ENCODE assay signal across 7 mouse cellular contexts in the genomic region with DNA sequence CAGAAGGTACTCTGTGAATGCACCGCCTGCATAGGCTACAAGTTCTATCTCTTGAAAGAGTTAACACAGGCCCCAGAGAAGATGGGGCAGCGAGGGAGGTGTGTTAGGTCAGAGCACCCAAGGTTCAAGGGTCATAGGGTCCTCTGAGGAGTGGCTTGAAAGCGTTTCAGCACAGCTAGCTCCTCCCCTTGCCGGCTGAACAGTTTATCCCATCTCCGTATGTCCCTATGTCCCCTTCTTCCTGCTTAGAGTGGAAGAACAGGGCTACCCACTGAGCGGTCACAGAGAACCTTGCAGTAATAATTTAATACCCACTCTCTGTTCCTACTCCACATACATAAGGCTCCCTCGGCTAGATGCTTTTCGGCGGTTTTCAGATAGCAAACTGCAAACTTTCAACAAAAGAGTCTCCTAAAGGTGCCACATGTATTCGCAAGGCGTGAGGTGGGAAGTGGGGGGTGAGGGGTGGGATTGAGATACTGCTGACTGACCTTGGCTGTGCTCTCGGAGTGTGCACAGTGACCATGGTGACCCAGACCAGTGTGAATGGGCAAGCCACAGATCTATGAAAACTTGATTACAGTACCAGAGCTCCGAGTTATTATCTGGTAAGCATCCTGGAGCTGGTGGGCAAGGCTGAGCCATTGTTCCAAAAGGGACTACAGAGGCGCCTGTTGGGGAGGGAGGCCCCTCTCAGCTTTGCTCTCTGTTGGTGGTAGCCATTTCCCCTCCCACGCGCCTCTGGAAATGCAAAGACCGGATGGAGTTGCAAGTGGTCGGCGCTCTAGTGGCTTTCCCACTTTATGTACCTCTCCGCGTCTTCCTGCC. TPM values are rescaled to one million over a fixed set of nuclear protein-coding genes. Genes with fewer than 3 reads are reported as not detected.
DNase-seq lines count a peak whose midpoint lies in the region; ATAC-seq and TF ChIP-seq lines count a peak whose summit lies in the region.

A gene (plus strand): TSS at position 734 of the 828 bp plus-strand sequence.

- H3K27ac ChIP-seq in testis, adult 2 months (ENCODE audit: control insufficient read depth, insufficient read depth, low read depth, low read length): peak within 1 kb of the TSS; percentile 86

- whole genome bisulfite sequencing in large intestine, adult 2 months: 3% methylated on average over 21 of the region's 21 CpGs

- no peak for DNase-seq in testis, postnatal 10 days (ENCODE audit: low spot score)
- no peak for DNase-seq in adrenal gland, postnatal 4 days (ENCODE audit: low spot score in 2 of 2)
- DNase-seq in gonadal fat pad, adult 2 months (ENCODE audit: low read depth): no peak
- no peak for DNase-seq in large intestine, adult 2 months (ENCODE audit: low read depth, low spot score)
- no peak for DNase-seq in Muller cell, postnatal 12 days (ENCODE audit: inconsistent ontology term)

- H3K27me3 ChIP-seq in testis, adult 2 months (ENCODE audit: control insufficient read depth, insufficient read depth, low read length): no peaks in the 10 kb centered on the region

- H3K36me3 ChIP-seq in testis, adult 2 months (ENCODE audit: control insufficient read depth, insufficient read depth, low read length): no peaks in the 10 kb centered on the region

- ATAC-seq in megakaryocyte-erythroid progenitor cell, adult 5-6 weeks (replicated peaks; ENCODE audit: low FRiP score, low TSS enrichment, poor library complexity, severe bottlenecking): peak; percentile 9; the same call in 1 of the 2 replicates

- peak within 1 kb of the TSS; percentile 87 for H3K4me3 ChIP-seq in testis, adult 2 months (ENCODE audit: control insufficient read depth, low read depth, low read length)

- TF ChIP-seq POLR2A in testis, adult 2 months (IDR thresholded peaks at IDR 0.05; ENCODE audit: control insufficient read depth, low read depth, low read length): no peak

- H3K4me1 ChIP-seq in testis, adult 2 months (ENCODE audit: control insufficient read depth, insufficient read depth, low read length): peaks cover 7% of the 10 kb centered on the region

- TF ChIP-seq CTCF in testis, adult 2 months (IDR thresholded peaks at IDR 0.05; ENCODE audit: control insufficient read depth, insufficient read depth, insufficient replicate concordance, low read depth, low read length): no peak

RNA-seq across cellular contexts. Expression of the gene that starts here (rescaled TPM):
- 60.9 and 71.6 TPM in 2 replicates for polyA plus RNA-seq in testis, adult 2 months (2012; rRNA removed)
- total RNA-seq in adrenal gland, postnatal 4 days (2021): 100 to 1,000 TPM; 412 to 445 TPM
- polyA plus RNA-seq in gonadal fat pad, adult 2 months (2012; rRNA removed): 426 and 494 TPM in 2 replicates
- polyA plus RNA-seq in large intestine, adult 2 months (2012; rRNA removed): 71.3 and 91.7 TPM in 2 replicates
- total RNA-seq in megakaryocyte-erythroid progenitor cell, adult 5-6 weeks (2014; fragmentation: Nextera tagmentation): 56.2 and 62.2 TPM in 2 replicates
- 71.9 and 90.7 TPM in 2 replicates for total RNA-seq in megakaryocyte-erythroid progenitor cell, adult 5-6 weeks (2017)

Comparison
In these comparisons a context has a peak if more than half of its experiments do, and no peak if none do; other contexts are left out.
1. RNA of the gene that starts here (total RNA-seq): 412 to 445 TPM in adrenal gland, postnatal 4 days; 56.2 to 90.7 TPM in megakaryocyte-erythroid progenitor cell, adult 5-6 weeks; every median in the first group is over 4 times any median in the second.